Mouse (Mus musculus): ENCODE results near the gene H2-T24. TPM values are rescaled to one million over a fixed set of nuclear protein-coding genes. Genes with fewer than 3 reads are reported as not detected.
A peak's percentile ranks its signal among the peaks of the same experiment; 100 is the strongest.

Gene H2-T24
- polyA plus RNA-seq, 1 experiment from 2014 or later, result 3.3 TPM

- ATAC-seq (ENCODE audit: insufficient read depth) (no peak), DNase-seq (no peak)
- Histone ChIP-seq H3K9ac (no peak overlapping the region), H3K36me3 (ENCODE audit: insufficient read depth) (no peaks in the 10 kb centered on the region), H3K4me3 (ENCODE audit: low read depth, low read length) (no peak overlapping the region), H3K27me3 (ENCODE audit: insufficient read depth, low read length) (no peaks in the 10 kb centered on the region), H3K27ac (ENCODE audit: low read depth) (no peak overlapping the region), H3K4me2 (no peak overlapping the region), H3K4me1 (ENCODE audit: insufficient read depth) (no peaks in the 10 kb centered on the region), H3K9me3 (ENCODE audit: low read depth, low read length) (no peaks in the 10 kb centered on the region)
- WGBS, result 92% methylated on average over 12 of the region's 12 CpGs
- TF ChIP-seq CTCF (IDR thresholded peaks at IDR 0.05; ENCODE audit: low read depth), result no peak
These were observed 19.1 kb downstream of the H2-T24 start for GRCm38 (mm10) chr17:36001121-36001897.

DNA sequence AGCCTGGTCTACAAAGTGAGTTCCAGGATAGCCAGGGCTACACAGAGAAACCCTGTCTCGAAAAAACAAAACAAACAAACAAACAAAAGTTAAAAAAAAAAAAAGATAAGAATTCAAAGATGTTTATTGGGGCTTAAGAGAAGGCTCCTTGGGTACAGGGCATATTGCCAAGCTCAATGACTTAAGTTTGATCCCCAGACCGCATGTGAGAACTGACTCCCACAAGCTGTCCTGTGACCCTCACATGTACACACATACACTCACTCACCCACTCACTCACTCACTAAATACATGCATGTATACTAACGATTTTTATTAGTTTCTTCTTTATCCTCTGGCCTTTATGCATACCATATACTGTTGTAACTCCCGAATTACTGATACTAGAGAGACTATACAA is 20.0 kb downstream of the H2-T24 start:
- no peak for ATAC-seq (ENCODE audit: insufficient read depth)
- no peak overlapping the region for H3K4me3 ChIP-seq (ENCODE audit: low read depth, low read length)
- TF ChIP-seq CTCF (IDR thresholded peaks at IDR 0.05; ENCODE audit: low read depth), result no peak
- H3K4me2 ChIP-seq, result no peak overlapping the region
- H3K27ac ChIP-seq (ENCODE audit: low read depth), result no peak overlapping the region
- H3K36me3 ChIP-seq (ENCODE audit: insufficient read depth), result no peaks in the 10 kb centered on the region
- no peak for DNase-seq
- H3K9ac ChIP-seq, result no peak overlapping the region
- no peaks in the 10 kb centered on the region for H3K27me3 ChIP-seq (ENCODE audit: insufficient read depth, low read length)
- H3K4me1 ChIP-seq (ENCODE audit: insufficient read depth), result no peaks in the 10 kb centered on the region
- WGBS, result 66% methylated on average over 4 of the region's 4 CpGs
- H3K9me3 ChIP-seq (ENCODE audit: low read depth, low read length), result no peaks in the 10 kb centered on the region

GRCm38 (mm10) chr17:35999356-35999755 is 21.0 kb downstream of the H2-T24 start:
- H3K27me3 ChIP-seq (ENCODE audit: insufficient read depth, low read length), result no peaks in the 10 kb centered on the region
- no peak overlapping the region for H3K27ac ChIP-seq (ENCODE audit: low read depth)
- no peak for ATAC-seq (ENCODE audit: insufficient read depth)
- no peak for DNase-seq
- H3K9ac ChIP-seq, result no peak overlapping the region
- H3K36me3 ChIP-seq (ENCODE audit: insufficient read depth), result no peaks in the 10 kb centered on the region
- H3K4me1 ChIP-seq (ENCODE audit: insufficient read depth), result no peaks in the 10 kb centered on the region
- no peak overlapping the region for H3K4me3 ChIP-seq (ENCODE audit: low read depth, low read length)
- H3K9me3 ChIP-seq (ENCODE audit: low read depth, low read length), result no peaks in the 10 kb centered on the region
- no peak for TF ChIP-seq CTCF (IDR thresholded peaks at IDR 0.05; ENCODE audit: low read depth)
- WGBS, result 78% methylated on average over 7 of the region's 7 CpGs
- H3K4me2 ChIP-seq, result no peak overlapping the region

- ATAC-seq (ENCODE audit: insufficient read depth), result no peak
- 81% methylated on average over 6 of the region's 6 CpGs for WGBS
- H3K27ac ChIP-seq (ENCODE audit: low read depth), result no peak overlapping the region
- H3K4me2 ChIP-seq, result no peak overlapping the region
- TF ChIP-seq CTCF (IDR thresholded peaks at IDR 0.05; ENCODE audit: low read depth), result no peak
- H3K4me1 ChIP-seq (ENCODE audit: insufficient read depth), result no peaks in the 10 kb centered on the region
- no peaks in the 10 kb centered on the region for H3K27me3 ChIP-seq (ENCODE audit: insufficient read depth, low read length)
- no peak overlapping the region for H3K9ac ChIP-seq
- H3K36me3 ChIP-seq (ENCODE audit: insufficient read depth), result no peaks in the 10 kb centered on the region
- no peak overlapping the region for H3K4me3 ChIP-seq (ENCODE audit: low read depth, low read length)
- H3K9me3 ChIP-seq (ENCODE audit: low read depth, low read length), result no peaks in the 10 kb centered on the region
- DNase-seq, result no peak
These were observed 21.6 kb downstream of the H2-T24 start for GRCm38 (mm10) chr17:35998545-35999305.

GRCm38 (mm10) chr17:35997713-35998510 is 22.4 kb downstream of the H2-T24 start:
- Histone ChIP-seq H3K27me3 (ENCODE audit: insufficient read depth, low read length) (no peaks in the 10 kb centered on the region), H3K9ac (no peak overlapping the region), H3K9me3 (ENCODE audit: low read depth, low read length) (no peaks in the 10 kb centered on the region), H3K27ac (ENCODE audit: low read depth) (no peak overlapping the region), H3K4me2 (peak overlapping the region; percentile 24; the same call in 1 of the 2 replicates), H3K36me3 (ENCODE audit: insufficient read depth) (no peaks in the 10 kb centered on the region), H3K4me1 (ENCODE audit: insufficient read depth) (no peaks in the 10 kb centered on the region), H3K4me3 (ENCODE audit: low read depth, low read length) (no peak overlapping the region)
- ATAC-seq (ENCODE audit: insufficient read depth) (no peak), DNase-seq (peak; percentile 13)
- no peak for TF ChIP-seq CTCF (IDR thresholded peaks at IDR 0.05; ENCODE audit: low read depth)
- WGBS, result 46% methylated on average over 12 of the region's 12 CpGs

GRCm38 (mm10) chr17:35996949-35997348 is 23.4 kb downstream of the H2-T24 start:
- DNase-seq, result peak; percentile 99
- Histone ChIP-seq H3K9me3 (ENCODE audit: low read depth, low read length) (no peaks in the 10 kb centered on the region), H3K9ac (no peak overlapping the region), H3K4me3 (ENCODE audit: low read depth, low read length) (no peak overlapping the region), H3K27ac (ENCODE audit: low read depth) (no peak overlapping the region), H3K27me3 (ENCODE audit: insufficient read depth, low read length) (no peaks in the 10 kb centered on the region), H3K4me2 (no peak overlapping the region), H3K36me3 (ENCODE audit: insufficient read depth) (no peaks in the 10 kb centered on the region), H3K4me1 (ENCODE audit: insufficient read depth) (no peaks in the 10 kb centered on the region)
- WGBS, result 1% methylated on average over 11 of the region's 11 CpGs
- peak; percentile 100 for TF ChIP-seq CTCF (IDR thresholded peaks at IDR 0.05; ENCODE audit: low read depth)
- peak; percentile 76 for ATAC-seq (ENCODE audit: insufficient read depth)

GRCm38 (mm10) chr17:35994879-35995240 is 25.5 kb downstream of the H2-T24 start:
- ATAC-seq (ENCODE audit: insufficient read depth), result no peak
- Histone ChIP-seq H3K9ac (peak overlapping the region; percentile 61), H3K4me3 (ENCODE audit: low read depth, low read length) (peak overlapping the region; percentile 51), H3K27ac (ENCODE audit: low read depth) (no peak overlapping the region), H3K9me3 (ENCODE audit: low read depth, low read length) (no peaks in the 10 kb centered on the region), H3K36me3 (ENCODE audit: insufficient read depth) (no peaks in the 10 kb centered on the region), H3K4me1 (ENCODE audit: insufficient read depth) (no peaks in the 10 kb centered on the region), H3K27me3 (ENCODE audit: insufficient read depth, low read length) (no peaks in the 10 kb centered on the region), H3K4me2 (peak overlapping the region; percentile 69)
- peak; percentile 32 for DNase-seq
- WGBS, result 1% methylated on average over 14 of the region's 14 CpGs
- TF ChIP-seq CTCF (IDR thresholded peaks at IDR 0.05; ENCODE audit: low read depth), result no peak
